Mouse (Mus musculus) kidney, postnatal 10 days (tissue): ENCODE measurements around the gene Lrmp.
A peak's percentile ranks its signal among the peaks of the same experiment; 100 is the strongest.

Experiments
- DNase-seq: peaks from one replicate; pipeline ENCODE4 v3.0.0; 2021; ENCODE audit warnings: mixed read lengths

Gene Lrmp

DNA sequence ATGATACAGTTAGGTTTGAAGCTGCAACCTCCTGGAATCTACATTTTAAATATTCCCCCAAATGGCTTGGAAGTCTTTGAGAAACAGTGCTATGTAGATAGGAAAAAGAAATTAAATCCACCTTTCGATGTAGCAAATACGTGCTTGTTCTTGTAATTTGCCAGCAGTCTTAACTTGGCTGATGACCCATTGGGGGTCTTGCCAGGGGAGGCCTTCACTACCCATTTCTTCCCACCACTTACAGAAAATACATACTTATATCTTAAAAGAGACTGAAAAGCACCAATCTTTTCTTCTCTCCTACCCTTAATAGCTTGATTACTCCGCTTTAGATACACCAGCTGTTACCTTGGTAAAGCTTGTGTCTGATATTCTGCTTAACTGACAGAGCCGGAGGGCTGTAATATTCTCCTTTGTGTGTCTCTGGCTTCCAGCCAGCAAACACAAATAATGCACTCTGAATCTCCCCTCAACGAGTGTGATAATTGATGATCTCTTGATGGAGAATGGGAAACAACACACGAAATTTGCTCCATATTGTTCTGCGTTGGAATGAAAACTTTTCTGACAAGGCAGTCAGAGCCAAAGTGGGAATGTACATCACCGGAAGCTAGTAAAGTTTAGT lies 94.7 kb downstream of the Lrmp start:
- DNase-seq: peak; percentile 26

GRCm38 (mm10) chr6:145210816-145211338 lies 95.4 kb downstream of the Lrmp start, which contains the start of the genes Casc1 and Etfrf1:
Casc1 (minus strand) TSS chr6:145211005.
Etfrf1 (plus strand) TSS chr6:145211134.
- peak; percentile 99 for DNase-seq

DNA sequence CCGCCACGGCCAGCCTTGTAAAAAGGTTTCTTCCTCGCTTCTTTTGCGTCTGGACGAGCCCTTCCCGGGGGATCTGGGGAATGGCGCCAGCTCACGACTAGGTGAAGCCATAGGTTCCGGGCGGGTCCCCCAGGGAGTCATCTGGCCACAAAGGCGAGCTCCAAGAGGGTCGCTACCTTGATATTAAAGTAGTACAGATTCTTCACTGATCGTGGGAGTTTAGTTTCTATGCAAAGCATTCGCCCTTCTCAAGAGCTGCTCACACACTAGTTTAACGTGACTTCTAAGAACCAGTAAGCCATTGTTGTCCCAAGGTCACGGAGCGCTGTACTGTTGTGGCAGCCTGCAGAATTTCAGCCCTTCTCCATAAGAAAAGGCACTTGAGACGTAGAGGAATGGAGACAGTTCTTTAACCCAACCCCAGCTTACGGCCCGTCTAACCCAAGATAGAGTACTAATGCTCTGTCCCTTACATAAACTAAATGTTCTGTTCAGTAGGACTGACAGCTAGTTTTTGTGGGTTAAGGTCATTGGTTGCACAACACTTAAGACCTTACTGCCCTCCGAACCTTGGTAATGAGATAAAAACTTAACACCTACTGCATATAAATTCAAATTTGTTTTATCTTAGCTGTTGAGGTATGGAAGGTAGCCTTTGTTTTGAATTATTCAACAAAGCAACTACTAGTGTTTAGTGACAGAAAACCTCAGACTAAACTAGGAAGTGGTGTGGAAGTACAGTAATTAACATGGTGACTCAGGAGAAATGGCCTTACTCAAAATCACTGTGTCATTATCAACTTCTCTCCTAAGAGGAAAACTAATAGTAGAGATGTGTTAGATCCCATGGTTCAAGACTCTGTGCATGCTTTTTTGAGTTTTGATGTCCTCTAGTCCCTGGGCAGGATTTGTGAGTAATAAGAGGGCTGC lies 96.2 kb downstream of the Lrmp start:
- no peak for DNase-seq

- no peak for DNase-seq
Measured at GRCm38 (mm10) chr6:145213916-145214315, 98.5 kb downstream of the Lrmp start.

DNA sequence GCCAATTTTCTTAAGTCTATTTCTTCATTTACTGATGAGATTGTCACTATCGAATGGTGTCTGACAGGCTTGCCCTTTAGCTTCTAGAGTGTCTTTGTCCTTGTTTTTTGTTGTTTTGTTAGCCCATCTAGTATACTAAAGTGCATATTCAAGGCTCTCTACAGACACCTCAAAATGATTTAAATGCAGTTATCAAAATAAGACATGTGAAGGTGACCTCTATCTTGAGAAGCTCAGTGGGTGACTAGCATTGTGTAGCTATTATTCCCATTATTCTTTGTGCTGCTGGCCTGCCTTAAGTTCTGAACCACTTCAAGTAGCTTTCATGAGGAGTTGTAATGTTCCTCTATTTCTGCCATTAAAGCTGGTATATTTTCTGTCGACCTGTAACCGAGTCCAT lies 100.4 kb downstream of the Lrmp start:
- no peak for DNase-seq

DNA sequence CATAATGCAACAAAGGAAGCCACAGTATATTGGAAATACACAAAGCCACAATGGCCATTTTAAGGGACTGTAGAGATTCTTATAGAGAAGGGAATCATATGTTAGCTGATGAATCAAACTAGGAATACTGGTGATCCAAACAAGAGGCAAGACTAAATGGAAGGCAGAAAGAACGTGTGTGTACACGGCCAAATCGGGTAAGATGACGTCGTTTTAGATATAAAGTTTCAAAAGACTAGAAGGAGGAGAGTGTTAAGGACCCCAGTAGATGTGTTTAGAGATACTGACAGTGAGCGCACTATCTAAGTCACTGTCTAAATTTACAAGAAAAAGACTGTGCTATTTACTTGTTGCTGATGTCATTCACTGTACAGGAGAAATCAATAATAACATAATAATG lies 108.8 kb downstream of the Lrmp start:
- no peak for DNase-seq
